Mouse (Mus musculus) cerebellum, postnatal 10 days (tissue): Measurements from ENCODE around the gene Sgms2.
"Not testable (repeated sequence)": the region's sequence is repeated elsewhere in the genome, so short reads cannot be mapped to it uniquely, and the experiment has no call there.

Experiments
- DNase-seq, 2 experiments: peaks; one replicate each; pipeline ENCODE4 v3.0.0; 2021; ENCODE audit warnings: mixed read lengths in 2 of 2

Sgms2 gene

DNA sequence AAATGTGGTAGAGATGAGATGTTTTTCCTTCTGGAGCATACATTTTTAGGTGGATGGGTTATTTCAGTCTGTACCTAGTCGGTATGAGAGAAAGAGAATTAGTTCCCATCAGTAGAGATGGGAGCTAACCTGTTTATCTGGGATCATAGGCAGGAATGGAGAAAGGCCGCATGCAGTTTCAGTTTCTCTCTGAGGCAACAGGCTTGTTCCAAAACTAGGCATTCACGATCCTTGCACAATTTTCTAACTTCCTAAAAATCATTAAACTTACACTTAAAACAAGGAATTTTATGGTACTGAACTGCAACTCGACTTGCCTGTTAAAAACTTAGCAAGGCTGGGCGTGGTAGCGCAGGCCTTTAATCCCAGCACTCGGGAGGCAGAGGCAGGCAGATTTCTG, 140.7 kb downstream of the Sgms2 start:
- DNase-seq = no peak

DNA sequence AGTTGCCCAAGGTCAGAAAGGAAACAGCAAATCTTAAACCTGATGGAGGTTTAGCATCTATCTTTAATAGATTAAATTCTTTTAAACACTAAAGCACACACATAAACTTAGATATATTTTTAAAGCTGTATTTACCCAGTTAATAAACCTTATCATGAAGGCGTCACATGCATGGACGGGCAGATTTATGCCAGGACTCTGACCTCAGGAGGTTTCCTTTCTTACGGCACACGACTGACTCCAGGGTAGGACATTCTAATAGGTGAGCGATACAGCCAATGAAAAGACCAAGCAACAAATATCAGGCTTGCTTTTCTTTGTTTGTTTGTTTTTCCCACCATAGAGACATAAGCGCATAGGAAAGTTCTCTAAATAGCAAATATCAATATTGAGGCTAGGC, 142.2 kb downstream of the Sgms2 start:
- DNase-seq = no peak

DNA sequence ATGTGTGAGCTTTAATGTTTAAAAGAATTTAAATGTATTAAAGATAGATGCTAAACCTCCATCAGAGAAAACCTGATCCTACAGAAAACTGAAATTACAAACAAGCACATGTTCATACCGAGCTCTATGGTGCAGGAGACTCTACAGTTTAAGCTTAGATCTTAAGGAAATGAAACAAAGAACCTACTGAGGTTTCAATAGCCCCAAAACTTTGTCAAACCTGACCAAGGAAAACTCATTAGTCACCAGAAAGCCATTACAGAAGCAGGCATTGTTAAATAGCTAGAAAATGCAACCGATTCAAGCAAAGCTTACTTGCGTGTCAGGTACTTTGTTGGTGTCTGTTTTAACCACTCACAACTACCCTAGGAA, 142.6 kb downstream of the Sgms2 start:
- no peak for DNase-seq

DNA sequence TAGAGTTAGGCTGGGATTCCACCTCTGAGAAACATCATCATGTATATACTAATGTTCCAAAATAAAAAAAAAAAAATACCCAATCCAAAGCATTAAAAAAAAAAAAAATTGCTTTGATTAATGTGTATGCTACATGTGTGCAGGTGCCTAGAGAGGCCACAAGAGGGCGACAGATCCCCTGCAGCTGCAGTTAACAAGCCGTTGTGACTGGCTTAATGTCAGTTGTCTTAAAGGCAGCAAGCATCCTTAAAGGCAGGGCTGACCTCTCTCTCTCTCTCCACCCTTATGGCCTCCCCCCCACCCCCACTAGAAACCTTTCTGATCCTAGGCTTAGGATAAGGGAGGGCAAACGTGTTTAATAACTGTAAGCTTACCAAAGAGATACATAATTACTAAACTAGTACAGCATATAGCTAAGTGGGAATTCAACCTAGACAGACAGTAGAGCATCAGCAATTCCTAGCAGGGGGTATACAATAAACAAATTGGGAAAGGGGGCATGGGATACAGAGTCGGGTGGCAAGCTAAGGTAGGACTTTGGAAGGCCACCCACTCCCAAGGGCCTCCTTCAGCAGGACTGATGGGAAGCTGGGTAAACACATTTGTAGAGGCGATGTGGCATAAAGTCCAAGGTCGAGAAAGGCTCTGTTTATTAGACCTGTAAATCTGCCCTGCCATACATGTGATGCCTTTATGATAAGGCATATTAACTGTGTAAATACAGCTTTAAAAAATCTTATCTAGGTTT, 143.2 kb downstream of the Sgms2 start:
- peak; percentile 28 to 36 for DNase-seq

DNA sequence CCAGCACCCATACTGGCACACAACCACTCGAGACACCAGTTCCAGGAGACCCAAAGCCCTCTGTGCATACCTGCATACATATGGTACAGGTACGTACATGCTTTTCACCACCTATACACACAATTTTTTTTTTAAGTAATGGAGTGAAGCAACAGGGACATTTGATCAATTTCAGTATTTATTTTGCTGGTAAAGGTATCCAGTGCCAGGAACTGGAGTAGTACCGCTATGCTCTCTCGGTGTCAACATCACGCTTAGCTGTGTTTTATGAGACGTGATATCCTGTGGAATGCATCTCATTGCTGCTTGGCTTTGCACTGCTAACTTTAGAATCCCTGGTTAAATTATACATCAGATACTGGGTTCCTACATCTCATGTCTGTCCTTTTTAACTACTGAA, 145.3 kb downstream of the Sgms2 start:
- DNase-seq = no peak

DNA sequence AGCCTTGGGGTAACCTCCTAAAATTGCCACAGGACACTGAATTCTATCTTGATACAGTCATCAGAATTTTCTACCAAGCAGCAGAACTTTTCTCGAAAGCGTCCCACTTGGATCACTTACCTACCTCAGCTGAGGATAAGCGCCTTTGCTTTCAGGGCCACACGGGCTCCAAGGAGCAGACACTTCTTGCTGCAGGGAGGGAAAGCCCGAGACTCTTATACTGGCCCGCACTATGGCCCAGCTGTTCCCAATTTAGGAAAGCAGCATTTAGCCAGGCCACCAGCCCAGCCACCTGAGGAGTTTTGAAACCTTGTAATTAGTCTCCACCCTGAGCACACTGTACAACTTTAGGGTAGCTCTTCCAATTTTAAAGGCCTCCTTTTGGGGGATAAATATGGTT, 147.9 kb downstream of the Sgms2 start:
- no peak for DNase-seq

DNA sequence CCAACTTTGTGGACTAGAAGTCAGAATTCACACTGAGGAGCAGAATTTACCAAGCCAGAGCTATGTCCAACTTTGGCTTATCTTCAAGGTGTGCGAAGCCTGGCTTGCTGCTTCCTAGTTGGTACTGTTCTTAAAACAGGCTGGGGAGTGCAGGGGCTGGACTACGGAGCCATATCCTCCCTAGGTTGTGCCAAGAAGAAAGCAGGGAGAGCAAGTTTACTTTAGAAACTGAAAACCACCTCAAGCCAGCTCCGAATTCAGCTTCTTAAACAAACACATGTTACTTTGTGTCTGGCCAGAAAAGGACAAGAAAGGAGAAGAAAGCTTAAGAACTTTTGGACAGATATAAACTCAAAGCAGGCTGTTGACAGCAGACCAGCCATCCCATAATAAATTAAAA, 150.3 kb downstream of the Sgms2 start:
- no peak for DNase-seq

DNA sequence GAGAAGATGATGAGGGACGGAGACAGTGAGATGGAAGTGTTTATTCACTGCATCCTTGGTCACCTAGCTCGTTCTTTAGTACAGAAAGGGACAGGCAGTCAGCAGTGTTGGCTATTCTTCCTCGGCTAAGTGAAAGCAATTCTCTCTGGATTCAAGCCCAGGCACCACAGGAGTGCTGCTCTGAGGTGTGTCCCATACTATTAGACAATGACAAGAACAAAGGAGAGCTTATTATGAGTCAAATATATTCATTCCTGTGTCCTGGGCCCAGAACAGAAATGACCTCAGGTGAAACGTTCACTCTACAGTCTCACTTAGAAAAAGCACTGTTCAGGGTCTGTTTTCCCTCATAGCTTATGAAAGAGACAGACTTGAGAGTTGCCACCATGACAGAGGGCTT, 151.9 kb downstream of the Sgms2 start:
- peak in 1 of 2 experiments; percentile 22 for DNase-seq

DNA sequence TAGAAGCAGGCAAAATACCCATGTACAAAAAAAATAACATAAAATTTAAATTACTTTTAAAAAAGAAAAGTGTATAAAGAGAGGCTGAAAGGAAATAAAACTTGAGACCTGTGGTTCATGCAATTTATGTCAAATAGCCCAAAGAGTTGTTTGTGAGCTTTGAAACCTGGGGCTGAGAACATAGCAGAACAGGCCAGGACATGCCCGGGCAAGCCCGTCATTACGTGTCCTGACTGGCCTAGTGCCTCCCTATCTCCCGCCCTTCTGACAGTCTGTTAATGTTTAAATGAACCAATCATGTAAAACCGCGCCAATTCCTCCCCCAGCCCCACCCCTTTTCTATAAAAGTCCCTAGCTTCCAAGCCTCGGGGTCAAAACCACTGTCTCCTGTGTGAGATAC, 153.5 kb downstream of the Sgms2 start:
- DNase-seq = not testable (repeated sequence)

DNA sequence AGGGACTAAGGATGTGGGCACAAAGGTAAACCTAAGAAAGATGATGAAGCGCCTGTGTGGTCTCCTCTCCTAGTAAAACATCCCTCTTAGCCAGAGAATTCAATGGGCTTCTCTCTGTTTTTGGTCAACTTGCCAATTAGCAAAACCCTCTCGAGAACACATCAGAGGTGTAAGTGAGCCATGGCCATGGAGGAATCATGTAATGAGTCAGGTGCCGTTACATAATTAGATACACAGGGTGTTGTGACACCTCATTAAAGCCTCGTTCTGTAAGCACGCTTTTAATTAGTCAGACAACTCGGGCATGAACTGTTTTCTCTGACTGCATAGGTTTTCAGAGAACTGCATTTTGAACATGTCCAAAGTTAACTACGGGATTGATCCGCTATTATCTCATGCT, 154.6 kb downstream of the Sgms2 start:
- DNase-seq = no peak

DNA sequence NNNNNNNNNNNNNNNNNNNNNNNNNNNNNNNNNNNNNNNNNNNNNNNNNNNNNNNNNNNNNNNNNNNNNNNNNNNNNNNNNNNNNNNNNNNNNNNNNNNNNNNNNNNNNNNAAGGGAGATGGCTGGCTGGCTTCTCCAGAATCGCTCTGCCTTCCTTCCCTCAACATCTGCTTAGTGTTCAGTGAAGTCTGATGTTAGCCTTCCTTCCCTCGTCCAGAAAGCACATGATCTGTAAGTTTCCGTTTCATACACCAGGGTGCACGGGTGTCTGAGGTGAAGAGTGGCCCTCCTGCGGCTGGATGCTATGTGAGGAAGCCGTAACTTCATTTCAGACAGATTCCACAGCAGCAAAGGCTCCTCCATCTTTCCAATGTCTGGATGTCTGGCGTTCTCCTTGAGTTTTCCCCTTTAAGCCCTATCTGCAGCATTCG, 156.1 kb downstream of the Sgms2 start:
- no peak for DNase-seq

DNA sequence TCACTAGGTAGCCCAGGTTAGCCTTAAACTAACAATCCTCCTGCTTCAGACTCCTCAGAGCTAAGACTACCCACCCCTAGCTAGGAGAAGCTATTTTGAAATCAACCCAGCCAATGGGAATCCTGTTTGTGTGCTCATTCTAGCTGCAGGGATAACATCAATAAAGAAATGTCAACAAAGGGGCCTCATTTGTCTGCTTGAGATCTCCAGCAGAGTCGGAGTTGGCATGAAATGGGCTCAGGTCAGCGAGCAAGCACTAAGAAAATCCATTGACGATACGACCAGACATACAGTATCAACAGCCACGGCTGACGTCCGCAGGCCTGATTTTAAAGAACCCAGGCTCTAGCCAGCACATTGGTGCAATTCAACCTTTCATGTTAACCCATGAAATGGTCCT, 164.0 kb downstream of the Sgms2 start:
- DNase-seq = no peak

DNA sequence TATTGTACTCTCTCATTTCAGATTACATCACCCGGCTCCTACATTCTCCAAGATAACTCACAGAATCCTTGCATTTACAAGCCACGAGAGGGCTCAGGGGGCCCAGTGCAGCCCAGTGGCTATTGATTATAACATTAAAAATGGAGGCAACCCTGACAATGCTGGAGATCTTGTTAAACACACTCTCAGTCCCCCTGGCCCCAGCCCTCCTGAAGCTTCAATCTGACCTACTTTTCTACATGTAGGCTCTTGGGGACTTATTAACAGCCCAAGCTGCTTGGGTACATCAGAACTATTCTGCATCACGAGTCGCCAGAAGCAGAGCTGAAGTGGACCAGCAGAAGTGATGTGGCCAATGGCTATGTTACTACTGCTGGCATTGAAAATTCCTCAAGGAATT, 164.6 kb downstream of the Sgms2 start:
- DNase-seq = no peak

DNA sequence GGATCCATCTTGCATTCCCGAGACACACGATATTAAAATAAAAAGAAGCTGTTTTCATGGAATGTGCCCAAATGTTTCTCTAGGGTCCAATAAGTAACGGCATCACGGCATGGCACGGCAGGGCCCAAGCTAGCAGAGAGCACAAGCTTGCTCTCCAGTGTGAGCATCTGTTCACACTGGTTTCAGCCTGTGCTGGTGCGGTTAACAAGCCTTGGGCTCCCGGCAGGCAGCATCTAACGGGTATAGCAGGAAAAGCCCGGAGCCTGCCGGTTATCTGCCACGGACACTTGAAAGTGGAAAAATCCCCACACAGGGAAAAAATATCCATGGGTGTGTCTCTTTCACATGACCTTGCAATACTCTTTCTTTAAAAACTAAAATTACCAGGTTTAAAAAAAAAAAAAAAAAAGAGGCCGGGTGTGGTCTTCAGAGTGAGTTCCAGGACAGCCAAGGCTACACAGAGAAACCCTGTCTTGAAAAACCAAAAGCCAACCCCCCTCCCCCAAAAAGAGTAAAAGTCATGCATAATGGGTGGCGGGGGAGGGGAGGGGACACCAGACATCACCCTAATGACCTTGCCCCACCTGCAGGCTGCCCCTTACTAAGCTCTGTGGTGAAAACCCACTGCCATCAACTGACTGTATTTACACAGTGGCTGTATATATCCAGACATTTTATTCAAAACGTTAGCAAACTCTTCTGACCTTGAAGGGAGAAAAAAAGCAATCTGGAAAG, 169.0 kb downstream of the Sgms2 start:
- DNase-seq = no peak

DNA sequence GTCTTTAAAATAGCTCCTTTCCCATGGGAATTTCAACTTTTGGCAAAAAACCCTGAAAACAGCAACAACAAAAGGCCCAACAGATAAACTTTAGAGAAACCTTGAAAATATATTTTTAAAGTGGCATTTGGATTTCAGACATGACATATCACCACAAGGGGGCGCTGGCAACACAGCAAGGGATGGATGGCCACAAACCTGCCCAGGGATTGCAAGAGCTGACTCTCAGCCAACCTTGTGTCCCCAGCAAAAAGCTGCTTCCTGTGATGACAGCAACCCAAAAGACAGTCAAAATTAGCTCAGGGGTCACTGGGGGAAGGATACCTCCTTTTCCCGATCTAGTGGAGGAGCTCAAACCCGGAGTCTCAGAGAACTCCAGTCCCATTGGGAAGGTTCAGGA, 171.0 kb downstream of the Sgms2 start:
- DNase-seq = peak; percentile 92 to 94

DNA sequence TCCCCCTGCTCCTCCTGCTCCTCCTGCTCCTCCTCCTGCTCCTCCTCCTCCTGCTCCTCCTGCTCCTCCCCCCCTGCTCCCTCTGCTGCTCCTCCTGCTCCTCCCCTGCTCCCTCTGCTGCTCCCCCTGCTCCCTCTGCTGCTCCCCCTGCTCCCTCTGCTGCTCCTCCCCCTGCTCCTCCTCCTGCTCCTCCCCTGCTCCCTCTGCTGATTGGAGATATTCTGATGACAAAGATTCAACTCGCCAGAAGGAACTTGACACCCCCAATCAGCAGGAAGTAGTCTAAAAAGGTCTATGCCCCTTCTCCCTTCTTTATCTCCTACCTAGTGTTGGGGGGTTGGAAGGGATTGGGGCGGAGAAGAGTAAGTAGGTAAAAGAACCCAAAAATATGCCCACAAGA, 173.0 kb downstream of the Sgms2 start:
- no peak for DNase-seq

DNA sequence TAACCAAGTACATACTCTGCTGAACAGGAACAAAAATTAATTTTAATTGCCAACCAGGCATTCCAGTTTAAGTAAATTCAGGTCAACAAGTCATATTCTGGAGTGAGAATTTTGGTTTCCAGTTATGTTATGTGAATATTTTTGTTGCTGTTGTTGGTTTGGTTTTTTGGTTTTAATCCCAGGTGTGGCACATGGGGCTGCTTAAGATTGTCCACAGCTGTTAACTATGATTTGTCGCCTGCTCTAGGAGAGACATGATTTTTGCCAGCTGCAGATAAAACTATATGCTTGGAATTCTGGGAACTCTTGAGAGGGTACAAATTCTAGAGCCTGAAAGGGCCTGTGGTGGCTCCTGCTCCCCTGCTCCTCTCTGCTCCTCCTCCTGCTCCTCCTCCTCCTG, 174.1 kb downstream of the Sgms2 start:
- no peak for DNase-seq

DNA sequence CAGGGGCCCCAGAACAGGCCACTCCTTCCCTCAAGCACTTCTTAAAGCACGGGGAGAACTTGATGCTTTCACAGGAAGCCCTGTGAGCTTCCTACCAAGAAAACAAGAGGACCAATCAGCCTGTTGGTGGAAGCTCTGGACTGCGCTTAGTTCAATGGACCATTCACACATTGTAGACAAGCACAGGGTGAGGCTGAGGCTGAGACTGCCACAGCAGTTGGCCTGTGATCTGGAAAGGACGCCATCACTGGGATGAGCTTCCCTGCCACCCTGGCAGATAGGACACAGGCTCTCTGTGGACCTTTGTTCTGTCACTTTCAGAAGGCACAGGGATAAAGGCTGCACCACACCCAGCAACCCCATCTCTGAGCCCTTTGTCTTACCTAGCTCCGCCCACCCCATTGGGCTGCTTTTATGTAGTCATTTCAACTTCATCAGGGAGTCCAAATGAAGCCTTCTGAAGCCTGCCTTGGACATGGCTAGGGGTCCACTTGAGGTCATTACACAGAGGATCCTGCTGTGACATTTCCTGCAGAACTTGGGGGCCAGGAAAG, 175.2 kb downstream of the Sgms2 start:
- DNase-seq = no peak

DNA sequence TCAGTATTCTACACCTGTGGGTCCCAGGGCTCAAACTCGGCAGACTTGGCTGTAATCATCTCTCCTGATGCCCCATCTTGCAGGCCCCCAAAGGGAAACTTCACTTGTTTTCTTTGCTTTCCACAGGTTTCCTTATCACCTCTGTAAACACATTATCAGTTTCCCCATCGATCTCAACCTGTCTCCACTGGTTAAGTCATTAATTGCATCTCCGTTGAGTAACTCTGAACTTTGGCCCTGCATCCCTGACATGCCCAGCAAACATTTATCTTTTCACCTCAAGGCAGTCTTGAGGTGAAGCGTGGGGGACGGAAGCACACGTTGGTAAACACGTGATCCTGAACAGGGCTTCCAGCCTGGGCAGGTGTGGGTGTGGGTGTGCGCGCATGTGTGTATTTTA, 178.9 kb downstream of the Sgms2 start:
- no peak for DNase-seq

DNA sequence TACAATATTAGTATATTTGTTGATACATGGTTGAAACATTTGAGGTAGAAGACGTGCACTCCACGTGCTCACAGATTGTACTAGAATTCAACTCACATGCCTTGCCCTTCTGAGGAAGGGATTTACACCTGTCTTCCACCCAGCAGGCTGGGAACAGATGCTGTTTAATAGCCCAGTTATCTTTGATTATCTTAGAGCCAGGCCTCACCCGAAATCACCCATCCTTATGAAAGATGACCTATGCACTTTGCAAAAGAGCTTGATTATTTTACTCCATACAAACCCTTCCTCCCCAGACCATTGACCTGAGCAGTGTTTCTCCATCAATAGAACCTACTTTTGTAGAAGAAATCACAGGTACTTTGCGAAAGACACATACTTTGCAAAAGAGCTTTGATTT, 180.6 kb downstream of the Sgms2 start:
- DNase-seq = no peak

DNA sequence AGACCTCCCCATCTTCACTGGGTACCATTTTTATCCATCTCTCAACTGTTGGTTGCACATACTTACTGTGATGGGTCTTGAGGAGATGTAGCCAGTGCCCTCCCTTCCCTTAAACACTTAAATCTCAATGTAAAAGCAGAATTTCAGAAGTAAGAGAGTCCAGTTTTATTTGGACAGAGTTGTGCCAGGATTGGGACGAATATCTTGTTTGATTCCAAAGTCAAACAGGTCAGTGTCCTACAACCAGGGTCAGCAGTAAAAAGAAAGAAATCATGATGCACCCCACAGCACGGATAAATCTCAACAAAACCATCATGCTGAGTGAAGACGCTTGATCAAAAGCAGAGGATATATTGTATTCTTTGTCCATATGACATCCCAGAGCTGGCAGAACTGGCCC, 183.4 kb downstream of the Sgms2 start:
- DNase-seq = no peak

DNA sequence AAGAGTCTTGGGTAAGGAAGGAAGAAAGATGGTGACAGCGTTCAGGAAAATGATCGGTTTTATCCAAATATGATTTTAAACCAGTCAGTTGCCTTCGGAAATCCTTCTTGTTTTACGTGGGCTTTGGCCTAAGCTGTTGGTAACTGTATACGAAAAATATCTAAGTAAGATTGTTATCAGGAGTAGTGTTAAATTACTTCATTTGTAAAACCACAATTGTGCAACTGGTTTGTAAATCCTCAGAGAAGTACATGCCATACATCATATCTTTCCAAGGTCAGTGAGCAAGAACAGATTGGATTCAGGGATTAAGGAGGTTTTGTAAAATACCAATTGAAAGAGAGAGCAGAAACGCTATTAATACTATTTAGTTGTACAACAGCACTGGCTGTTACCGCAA, 185.0 kb downstream of the Sgms2 start:
- DNase-seq = no peak

DNA sequence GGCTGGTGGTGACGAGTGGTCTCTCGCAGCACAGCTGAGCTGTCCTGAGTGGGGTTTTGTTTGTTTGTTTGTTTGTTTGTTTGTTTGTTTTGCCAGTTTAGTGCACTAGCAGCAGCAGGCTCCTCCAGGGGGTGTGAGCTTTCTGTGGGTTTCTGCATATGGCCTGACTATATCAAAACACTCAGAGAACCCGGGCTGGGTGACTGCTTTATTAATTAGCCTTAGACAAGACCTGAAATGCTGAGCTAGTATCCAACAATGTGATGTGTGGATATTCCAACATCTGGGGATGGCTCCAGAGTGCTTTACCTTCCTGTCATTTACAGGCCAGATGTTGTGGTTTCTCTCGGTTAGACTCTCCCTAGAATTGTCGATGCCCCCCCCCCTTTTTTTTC, 187.9 kb downstream of the Sgms2 start:
- no peak for DNase-seq
